Mouse (Mus musculus) heart, postnatal 0 days (tissue): ENCODE results near the gene Coro1a. TPM values are rescaled to one million over a fixed set of nuclear protein-coding genes. Genes with fewer than 3 reads are reported as not detected.

Experiments
- ATAC-seq: fragments of 200-750 bp; cut with Nextera tagmentation; 2 replicates; pipeline ENCODE4 v1.8.0; 2017; ENCODE audit warnings: low read depth, moderate number of reproducible peaks, moderate library complexity; ENCODE audit not compliant: insufficient read depth
- DNase-seq: peaks from one replicate; pipeline ENCODE4 v3.0.0-alpha.2; 2016; ENCODE audit warnings: low spot score
- H3K27ac ChIP-seq: fragments of 300-500 bp; sonication (generic); 2 replicates; pipeline ENCODE4 v1.5.1; 2014; ENCODE audit warnings: low read depth, mild to moderate bottlenecking
- H3K27me3 ChIP-seq: fragments of 300-500 bp; sonication (generic); 2 replicates; pipeline ENCODE4 v1.6.1; 2014; ENCODE audit warnings: low read length, mixed read lengths; ENCODE audit not compliant: control insufficient read depth, insufficient read depth
- H3K36me3 ChIP-seq: fragments of 300-500 bp; sonication (generic); replicated peaks from 2 replicates; pipeline ENCODE4 v1.6.1; 2014; ENCODE audit warnings: low read length, mixed read lengths; ENCODE audit not compliant: control insufficient read depth, insufficient read depth
- H3K4me1 ChIP-seq: fragments of 300-500 bp; sonication (generic); 2 replicates; pipeline ENCODE4 v1.6.1; 2014; ENCODE audit warnings: antibody characterized with exemption; ENCODE audit not compliant: control insufficient read depth, insufficient read depth
- H3K4me2 ChIP-seq: fragments of 300-500 bp; sonication (generic); 2 replicates; pipeline ENCODE4 v1.6.1; 2014; ENCODE audit warnings: low read depth, mild to moderate bottlenecking, low read length, moderate library complexity
- H3K4me3 ChIP-seq: fragments of 300-500 bp; sonication (generic); 2 replicates; pipeline ENCODE4 v1.5.1; 2014; ENCODE audit warnings: low read depth, low read length
- H3K9ac ChIP-seq: fragments of 300-500 bp; sonication (generic); replicated peaks from 2 replicates; pipeline ENCODE4 v1.6.1; 2014; ENCODE audit warnings: low read depth, low read length, mixed read lengths
- H3K9me3 ChIP-seq: fragments of 300-500 bp; sonication (generic); replicated peaks from 2 replicates; pipeline ENCODE4 v1.6.1; 2016; ENCODE audit warnings: low read length; ENCODE audit not compliant: control insufficient read depth
- CTCF ChIP-seq: IDR thresholded peaks from 2 replicates; pipeline ENCODE4 v1.5.1; 2016; ENCODE audit warnings: antibody characterized with exemption, control low read depth, low read depth
- EP300 ChIP-seq: IDR thresholded peaks from 2 replicates; pipeline ENCODE4 v1.6.1; 2016; ENCODE audit warnings: antibody characterized with exemption, low read depth
- WGBS: fragments of 180-500 bp; shearing (Covaris S2); extraction: QIAGEN DNeasy Blood & Tissue Kit; methylation state at CpG from one replicate; pipeline ENCODE4 v1.1.7; 2014; 5-methylcytosine and 5-hydroxymethylcytosine counted together
- polyA plus RNA-seq: library from polyadenylated mRNA; unstranded; fragments of >200 nt; fragmentation: Nextera tagmentation; extraction: Ambion mirVana; gene quantifications from 2 replicates; pipeline ENCODE4 v1.2.1, GENCODE M21; 2015
- total RNA-seq: library from RNA; depleted of rRNA; stranded (reverse); fragments of >200 nt; gene quantifications from 2 replicates; pipeline ENCODE4 v1.2.3, GENCODE M21; 2014; ENCODE audit warnings: low replicate concordance

Coro1a gene
- total and polyA plus RNA-seq, 2 experiments from 2014 or later = 8.5 to 14.8 TPM

GRCm38 (mm10) chr7:126696303-126696702 is 11.3 kb downstream of the Coro1a start:
- Histone ChIP-seq H3K4me2 (peak overlapping the region; percentile 92), H3K4me1 (peaks cover 14% of the 10 kb centered on the region; the same call in 1 of the 2 replicates), H3K36me3 (peaks cover 9% of the 10 kb centered on the region), H3K9me3 (no peaks in the 10 kb centered on the region), H3K9ac (peak overlapping the region; percentile 66), H3K27ac (peak overlapping the region; percentile 27; the same call in 1 of the 2 replicates), H3K27me3 (no peaks in the 10 kb centered on the region), H3K4me3 (peak overlapping the region; percentile 93)
- no peak for TF ChIP-seq EP300
- no peak for TF ChIP-seq CTCF
- ATAC-seq = no peak
- no peak for DNase-seq
- WGBS = 3% methylated on average over 17 of the region's 17 CpGs

DNA sequence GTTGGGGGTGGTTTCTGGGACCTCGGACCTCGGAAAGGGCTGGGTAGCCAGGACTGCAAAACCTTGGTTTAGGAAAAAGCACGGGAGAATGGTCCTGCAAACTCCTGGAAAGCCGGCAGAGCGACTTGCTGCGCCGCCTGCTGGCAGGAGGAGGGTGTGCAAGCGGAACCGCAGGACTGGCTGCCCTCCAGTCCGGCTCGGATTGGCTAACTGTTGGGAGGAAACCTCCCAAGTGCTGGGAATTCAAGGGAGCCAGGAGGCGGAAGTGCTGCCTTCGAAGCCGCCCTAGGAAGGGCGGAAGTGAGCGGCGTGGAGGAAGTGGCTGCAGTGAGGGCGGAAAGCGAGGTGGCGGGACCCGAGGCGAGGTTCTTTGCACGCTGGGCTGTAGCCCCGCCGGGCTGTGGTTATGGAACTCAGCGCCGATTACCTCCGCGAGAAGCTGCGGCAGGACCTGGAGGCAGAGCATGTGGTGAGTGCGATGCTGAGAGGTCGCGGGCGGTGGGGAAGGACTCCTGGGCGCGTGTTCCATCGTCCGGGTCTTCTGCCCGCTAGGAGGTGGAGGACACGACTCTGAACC is 11.9 kb downstream of the Coro1a start, which contains the start of gene Slx1b:
TSS of gene Slx1b (minus strand) at position 154 of the 577 bp plus-strand sequence.
- no peaks in the 10 kb centered on the region for H3K9me3 ChIP-seq
- peak within 1 kb of the TSS; percentile 92 for H3K4me2 ChIP-seq
- TF ChIP-seq CTCF = peak; percentile 97
- TF ChIP-seq EP300 = no peak
- peak within 1 kb of the TSS; percentile 91 for H3K9ac ChIP-seq
- H3K27ac ChIP-seq = peak within 1 kb of the TSS; percentile 96
- DNase-seq = peak; percentile 98
- H3K4me1 ChIP-seq = peaks cover 14% of the 10 kb centered on the region; the same call in 1 of the 2 replicates
- peak; percentile 98 for ATAC-seq
- under 1% methylated on average over 40 of the region's 40 CpGs for WGBS
- peak within 1 kb of the TSS; percentile 93 for H3K4me3 ChIP-seq
- peaks cover 15% of the 10 kb centered on the region for H3K36me3 ChIP-seq
- no peaks in the 10 kb centered on the region for H3K27me3 ChIP-seq

- peak within 1 kb of the TSS; percentile 93 for H3K4me3 ChIP-seq
- no peak; the same call in 1 of the 2 replicates for TF ChIP-seq EP300
- TF ChIP-seq CTCF = no peak
- peak within 1 kb of the TSS; percentile 91 for H3K9ac ChIP-seq
- peak within 1 kb of the TSS; percentile 92 for H3K4me2 ChIP-seq
- peak; percentile 75 for ATAC-seq
- no peaks in the 10 kb centered on the region for H3K27me3 ChIP-seq
- H3K27ac ChIP-seq = peak within 1 kb of the TSS; percentile 96
- peaks cover 16% of the 10 kb centered on the region for H3K36me3 ChIP-seq
- DNase-seq = peak; percentile 47
- H3K9me3 ChIP-seq = no peaks in the 10 kb centered on the region
- WGBS = under 1% methylated on average over 31 of the region's 31 CpGs
- H3K4me1 ChIP-seq = peaks cover 14% of the 10 kb centered on the region; the same call in 1 of the 2 replicates
Measured at GRCm38 (mm10) chr7:126695210-126695611, 12.4 kb downstream of the Coro1a start, which contains the start of gene Bola2. Gene Bola2 (plus strand): TSS chr7:126695401.

DNA sequence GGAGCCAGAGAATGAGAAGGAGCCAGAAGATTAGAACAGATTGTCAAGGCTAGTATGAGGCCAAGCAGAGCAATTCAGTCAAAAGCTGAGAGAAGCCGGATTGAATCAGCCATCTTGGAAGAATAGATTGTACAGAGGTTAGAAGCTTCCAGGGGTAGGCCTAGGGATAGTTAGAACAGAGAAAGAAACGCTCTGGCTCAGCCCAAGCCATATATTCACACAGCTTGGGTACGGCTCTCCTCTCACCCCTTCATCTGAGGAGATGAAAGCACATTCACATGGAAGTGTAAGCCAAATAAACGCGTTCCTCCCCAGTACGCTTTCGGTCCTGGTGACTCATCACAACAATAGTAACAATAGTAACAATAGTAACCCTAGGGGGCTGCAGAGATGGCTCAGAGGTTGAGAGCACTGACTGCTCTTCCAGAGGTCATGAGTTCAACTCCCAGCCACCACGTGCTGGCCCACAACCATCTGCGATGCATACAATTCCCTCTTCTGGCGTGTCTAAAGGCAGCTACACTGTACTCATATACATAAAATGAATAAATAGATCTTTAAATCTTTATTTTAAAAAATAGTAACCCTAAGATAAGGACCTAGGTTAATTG is 13.0 kb downstream of the Coro1a start:
- Histone ChIP-seq H3K27ac (peak overlapping the region; percentile 34; the same call in 1 of the 2 replicates), H3K36me3 (peaks cover 16% of the 10 kb centered on the region), H3K9me3 (no peaks in the 10 kb centered on the region), H3K4me3 (peak overlapping the region; percentile 93), H3K27me3 (no peaks in the 10 kb centered on the region), H3K9ac (peak overlapping the region; percentile 91), H3K4me1 (peaks cover 14% of the 10 kb centered on the region; the same call in 1 of the 2 replicates), H3K4me2 (peak overlapping the region; percentile 91)
- TF ChIP-seq EP300 = no peak
- TF ChIP-seq CTCF = no peak
- 50% methylated on average over 10 of the region's 10 CpGs for WGBS
- DNase-seq = no peak
- no peak for ATAC-seq

- WGBS = 75% methylated on average over 7 of the region's 7 CpGs
Measured at GRCm38 (mm10) chr7:126693781-126694180, 13.8 kb downstream of the Coro1a start.

More at GRCm38 (mm10) chr7:126693781-126694180, 13.8 kb downstream of the Coro1a start:
- TF ChIP-seq EP300 (no peak), CTCF (no peak)
- Histone ChIP-seq H3K9me3 (no peaks in the 10 kb centered on the region), H3K27me3 (no peaks in the 10 kb centered on the region), H3K4me2 (no peak overlapping the region), H3K36me3 (peaks cover 16% of the 10 kb centered on the region), H3K27ac (no peak overlapping the region), H3K4me1 (peaks cover 14% of the 10 kb centered on the region; the same call in 1 of the 2 replicates), H3K4me3 (no peak overlapping the region), H3K9ac (no peak overlapping the region)
- ATAC-seq (no peak), DNase-seq (no peak)
